Mouse (Mus musculus): Measurements from ENCODE around the gene 4933427I04Rik. TPM values are rescaled to one million over a fixed set of nuclear protein-coding genes. Genes with fewer than 3 reads are reported as not detected.
A peak's percentile ranks its signal among the peaks of the same experiment; 100 is the strongest.

4933427I04Rik gene
- not detected in 2 replicates for polyA plus RNA-seq (2016; fragmentation: Nextera tagmentation; extraction: Ambion mirVana)

DNA sequence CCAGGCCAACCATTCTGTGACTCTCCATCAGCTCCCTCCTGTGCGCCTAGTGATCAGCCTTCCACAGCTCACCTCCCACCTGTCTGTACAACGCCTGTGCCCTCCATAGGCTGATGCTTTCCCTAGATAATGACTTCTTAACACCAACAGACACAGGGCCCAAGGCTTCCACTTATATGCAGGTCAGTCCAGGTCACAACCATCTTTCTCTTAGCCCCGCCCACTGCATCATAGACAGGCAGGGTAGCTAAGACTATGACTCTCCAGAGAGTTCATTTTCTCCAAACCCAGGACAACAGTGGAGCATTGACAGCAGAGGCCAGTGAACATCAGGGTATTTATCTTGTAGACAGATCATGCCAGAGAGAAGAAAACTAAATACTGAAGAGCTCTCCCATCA, at the start of gene 4933427I04Rik:
Gene 4933427I04Rik, plus strand, starts transcription at position 301 of the 400 bp plus-strand sequence.
- no peak for ATAC-seq (ENCODE audit: low FRiP score, low read depth)
- Histone ChIP-seq H3K9ac (replicated peaks) (no peak within 1 kb of the TSS), H3K9me3 (no peaks in the 10 kb centered on the region), H3K36me3 (no peaks in the 10 kb centered on the region), H3K4me2 (replicated peaks) (no peak within 1 kb of the TSS), H3K4me3 (no peak within 1 kb of the TSS), H3K27me3 (no peaks in the 10 kb centered on the region), H3K27ac (replicated peaks) (no peak within 1 kb of the TSS), H3K4me1 (no peaks in the 10 kb centered on the region)
- WGBS: 88% methylated on average over 3 of the region's 3 CpGs

DNA sequence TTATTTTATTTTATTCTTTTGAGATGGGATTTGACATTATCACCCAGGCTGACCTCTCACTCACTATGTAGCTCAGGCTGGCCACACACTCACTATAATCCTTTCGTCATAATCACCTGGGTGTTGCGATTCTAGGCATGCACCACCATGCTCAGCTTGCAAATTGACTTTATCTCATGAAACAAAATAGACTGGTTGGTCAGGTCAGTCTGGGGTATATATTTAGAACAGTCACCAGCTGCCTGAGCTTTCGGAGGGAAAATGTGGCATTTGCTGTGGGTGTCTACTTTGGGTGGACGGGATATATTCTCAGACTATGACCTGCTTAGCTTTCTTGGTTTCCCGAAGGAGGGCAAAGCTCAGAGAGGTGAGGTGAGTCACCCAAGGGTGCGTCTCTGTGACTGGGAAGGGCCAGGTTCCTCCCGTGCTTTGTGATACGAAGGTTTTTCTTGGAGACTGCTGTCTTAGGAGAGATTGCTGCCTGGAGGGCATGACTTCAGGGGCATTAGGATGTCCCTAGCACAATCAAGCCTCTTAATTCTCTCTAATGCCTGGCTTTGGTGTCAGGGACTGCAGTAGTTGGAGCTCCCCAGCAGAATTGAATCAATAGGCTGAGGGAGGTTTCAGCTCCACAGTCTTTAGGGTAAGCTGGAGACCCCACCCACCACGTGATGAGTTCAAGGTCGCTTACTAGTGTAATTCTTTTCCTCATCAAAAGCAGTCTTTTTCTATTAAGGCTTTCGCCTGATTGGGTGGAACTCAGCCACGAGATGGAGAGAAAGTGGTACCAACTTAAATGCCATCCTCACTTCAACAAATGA, 48.8 kb upstream of the 4933427I04Rik start:
- H3K27me3 ChIP-seq: no peaks in the 10 kb centered on the region
- no peak overlapping the region for H3K4me2 ChIP-seq (replicated peaks)
- no peak overlapping the region for H3K27ac ChIP-seq (replicated peaks)
- H3K4me1 ChIP-seq: 0 out of 2 replicates have a peak, but pooled peaks cover 6% of the 10 kb centered on the region
- no peaks in the 10 kb centered on the region for H3K9me3 ChIP-seq
- no peak overlapping the region for H3K9ac ChIP-seq (replicated peaks)
- no peak overlapping the region for H3K4me3 ChIP-seq
- H3K36me3 ChIP-seq: no peaks in the 10 kb centered on the region
- no peak for ATAC-seq (ENCODE audit: low FRiP score, low read depth)
- WGBS: 87% methylated on average over 12 of the region's 12 CpGs

DNA sequence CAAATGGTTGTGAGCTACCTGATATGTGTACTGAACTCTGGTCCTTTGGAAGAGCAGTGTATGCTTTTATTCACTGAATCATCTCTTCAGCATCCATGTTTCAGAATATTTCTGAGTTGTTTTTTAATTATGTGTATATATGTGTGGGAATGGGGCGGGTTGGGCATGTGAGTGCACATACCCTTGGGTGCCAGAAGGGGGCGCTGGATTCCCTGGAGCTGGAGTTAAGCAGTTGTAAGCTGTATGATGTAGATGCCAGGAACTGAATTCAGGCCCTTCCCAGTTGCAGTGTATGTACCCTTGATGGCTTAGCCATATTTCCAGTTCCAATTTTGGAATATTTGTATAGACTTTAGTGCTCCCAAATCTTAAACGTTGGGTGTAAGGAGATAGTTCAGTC, 47.0 kb upstream of the 4933427I04Rik start:
- Histone ChIP-seq H3K27ac (replicated peaks) (no peak overlapping the region), H3K9me3 (no peaks in the 10 kb centered on the region), H3K4me2 (replicated peaks) (no peak overlapping the region), H3K27me3 (no peaks in the 10 kb centered on the region), H3K4me1 (0 out of 2 replicates have a peak, but pooled peaks cover 6% of the 10 kb centered on the region), H3K9ac (replicated peaks) (no peak overlapping the region), H3K4me3 (no peak overlapping the region), H3K36me3 (no peaks in the 10 kb centered on the region)
- no peak for ATAC-seq (ENCODE audit: low FRiP score, low read depth)
- whole genome bisulfite sequencing: 81% methylated on average over 3 of the region's 3 CpGs

DNA sequence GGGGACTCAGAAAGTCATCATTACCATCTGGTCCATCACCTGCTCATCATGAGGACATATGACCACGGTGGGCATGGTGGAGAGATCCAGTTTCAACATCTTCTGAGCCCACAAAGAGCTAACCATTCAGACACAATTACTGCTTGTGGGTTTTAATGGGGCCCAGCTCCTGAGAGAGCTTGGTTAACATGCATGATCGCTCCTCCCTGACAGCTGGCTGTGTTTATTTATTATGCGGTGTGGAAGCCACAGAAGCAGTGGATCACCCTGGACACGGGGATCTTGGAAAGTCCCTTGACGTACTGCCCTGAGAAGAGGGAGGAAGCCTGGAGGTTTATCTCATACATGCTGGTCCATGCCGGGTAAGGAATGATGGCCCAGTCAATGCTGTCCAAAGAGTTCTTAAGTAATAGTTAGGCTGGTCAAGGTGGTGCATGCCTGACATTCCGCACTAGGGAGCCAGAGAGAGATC, 45.4 kb upstream of the 4933427I04Rik start:
- H3K4me3 ChIP-seq: no peak overlapping the region
- 64% methylated on average over 7 of the region's 7 CpGs for WGBS
- H3K27ac ChIP-seq (replicated peaks): no peak overlapping the region
- H3K4me1 ChIP-seq: 0 out of 2 replicates have a peak, but pooled peaks cover 6% of the 10 kb centered on the region
- H3K36me3 ChIP-seq: no peaks in the 10 kb centered on the region
- ATAC-seq (ENCODE audit: low FRiP score, low read depth): no peak
- H3K4me2 ChIP-seq (replicated peaks): no peak overlapping the region
- H3K9me3 ChIP-seq: no peaks in the 10 kb centered on the region
- H3K27me3 ChIP-seq: no peaks in the 10 kb centered on the region
- no peak overlapping the region for H3K9ac ChIP-seq (replicated peaks)

DNA sequence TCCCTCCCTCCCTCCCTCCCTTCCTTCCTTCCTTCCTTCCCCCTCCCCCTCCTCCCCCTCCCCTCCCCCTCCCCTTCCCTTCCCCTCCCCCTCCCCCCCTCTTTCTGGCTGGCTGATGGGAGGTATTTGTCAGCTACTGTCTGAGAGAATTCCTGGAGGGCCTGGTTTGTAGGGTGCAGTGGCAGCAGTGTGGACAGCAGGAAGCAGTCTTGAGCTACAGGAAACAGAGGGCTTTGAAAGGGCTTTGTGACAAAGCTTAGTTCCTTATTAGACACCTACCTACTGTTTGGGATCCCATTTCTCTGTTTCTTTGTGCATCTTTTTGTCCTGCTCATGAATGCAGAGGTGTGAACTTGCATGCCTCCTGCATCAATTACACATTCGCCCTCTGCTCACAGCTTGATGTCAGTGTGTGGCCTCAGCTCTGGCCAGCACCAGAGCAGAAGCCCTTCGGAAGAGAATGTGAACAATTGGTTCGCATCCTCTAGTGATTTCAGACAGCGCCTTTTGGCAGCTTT, 40.3 kb upstream of the 4933427I04Rik start:
- H3K27ac ChIP-seq (replicated peaks): 0 out of 2 replicates have a peak overlapping the region, but pooled peaks have one; percentile 46
- ATAC-seq (ENCODE audit: low FRiP score, low read depth): no peak
- no peak overlapping the region for H3K9ac ChIP-seq (replicated peaks)
- H3K36me3 ChIP-seq: no peaks in the 10 kb centered on the region
- H3K4me3 ChIP-seq: no peak overlapping the region
- no peaks in the 10 kb centered on the region for H3K9me3 ChIP-seq
- no peak overlapping the region for H3K4me2 ChIP-seq (replicated peaks)
- 0 out of 2 replicates have a peak, but pooled peaks cover under 1% of the 10 kb centered on the region for H3K4me1 ChIP-seq
- 43% methylated on average over 4 of the region's 4 CpGs for WGBS
- H3K27me3 ChIP-seq: no peaks in the 10 kb centered on the region

DNA sequence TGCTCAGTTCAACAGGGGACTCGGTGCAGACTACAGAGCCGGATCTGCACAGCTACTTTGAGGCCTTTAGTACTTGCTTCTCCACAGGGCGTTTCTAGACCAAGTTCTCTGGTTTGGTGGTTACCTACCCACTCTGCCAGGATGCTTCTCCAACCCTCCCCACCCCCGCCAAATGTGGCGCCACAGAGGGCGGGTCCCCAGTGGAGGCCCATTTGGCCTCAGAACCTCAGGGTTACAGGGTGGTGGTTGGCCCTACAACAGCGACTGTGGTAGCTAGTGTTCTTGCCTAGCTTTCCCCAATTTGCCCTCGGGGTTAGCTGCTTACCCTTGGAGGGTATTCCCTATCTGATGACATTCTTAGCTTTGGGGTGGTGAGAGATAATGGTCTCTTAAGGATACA, 17.4 kb upstream of the 4933427I04Rik start:
- Histone ChIP-seq H3K9ac (replicated peaks) (no peak overlapping the region), H3K36me3 (no peaks in the 10 kb centered on the region), H3K9me3 (no peaks in the 10 kb centered on the region), H3K4me1 (no peaks in the 10 kb centered on the region), H3K27me3 (no peaks in the 10 kb centered on the region), H3K4me3 (no peak overlapping the region), H3K4me2 (replicated peaks) (no peak overlapping the region), H3K27ac (replicated peaks) (no peak overlapping the region)
- WGBS: 83% methylated on average over 8 of the region's 8 CpGs
- ATAC-seq (ENCODE audit: low FRiP score, low read depth): no peak

DNA sequence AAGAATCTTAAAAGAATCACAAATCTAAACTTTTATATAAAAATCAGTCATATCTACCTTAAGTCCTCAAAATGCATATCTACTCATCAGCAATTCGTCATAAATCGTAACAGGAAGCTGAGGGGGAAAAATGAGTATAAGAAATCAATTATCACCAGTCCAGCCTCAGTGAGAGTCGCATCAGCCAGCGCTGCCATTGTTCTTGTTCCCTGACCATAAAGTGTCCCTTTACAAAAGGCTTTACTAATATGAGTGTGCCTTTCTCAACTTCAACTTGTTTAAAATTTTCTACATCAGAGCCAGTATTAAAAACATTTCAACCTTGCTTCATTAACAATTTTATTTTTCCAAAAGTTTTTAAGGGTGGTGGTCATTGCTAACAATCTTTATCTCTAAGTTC, 2.6 kb upstream of the 4933427I04Rik start:
- Histone ChIP-seq H3K36me3 (no peaks in the 10 kb centered on the region), H3K27me3 (no peaks in the 10 kb centered on the region), H3K4me3 (no peak overlapping the region), H3K9me3 (no peaks in the 10 kb centered on the region), H3K9ac (replicated peaks) (no peak overlapping the region), H3K4me2 (replicated peaks) (no peak overlapping the region), H3K27ac (replicated peaks) (no peak overlapping the region), H3K4me1 (no peaks in the 10 kb centered on the region)
- ATAC-seq (ENCODE audit: low FRiP score, low read depth): no peak
- WGBS: 62% methylated on average over 4 of the region's 4 CpGs

DNA sequence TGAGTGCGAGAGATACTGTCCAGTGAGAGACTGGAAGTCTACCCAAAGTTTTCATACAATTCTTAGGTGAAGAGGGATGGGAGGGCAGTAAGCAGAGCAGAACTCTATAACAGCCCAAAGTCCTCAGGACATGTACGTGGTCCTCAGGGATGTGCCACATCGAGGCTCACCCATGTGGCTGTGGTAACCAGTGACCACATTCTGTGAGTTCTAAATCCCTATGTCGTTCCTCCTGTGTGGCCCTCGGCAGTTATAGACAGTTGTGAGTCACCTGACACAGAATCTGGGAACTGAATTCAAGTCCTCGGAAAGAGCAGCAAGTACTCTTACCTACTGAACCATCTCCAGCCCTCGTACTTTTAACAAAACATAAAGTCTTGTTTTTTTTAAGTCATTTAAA, 1.4 kb upstream of the 4933427I04Rik start:
- Histone ChIP-seq H3K9me3 (no peaks in the 10 kb centered on the region), H3K4me2 (replicated peaks) (no peak overlapping the region), H3K9ac (replicated peaks) (no peak overlapping the region), H3K36me3 (no peaks in the 10 kb centered on the region), H3K4me3 (no peak overlapping the region), H3K27ac (replicated peaks) (no peak overlapping the region), H3K4me1 (no peaks in the 10 kb centered on the region), H3K27me3 (no peaks in the 10 kb centered on the region)
- 86% methylated on average over 7 of the region's 7 CpGs for WGBS
- no peak for ATAC-seq (ENCODE audit: low FRiP score, low read depth)

DNA sequence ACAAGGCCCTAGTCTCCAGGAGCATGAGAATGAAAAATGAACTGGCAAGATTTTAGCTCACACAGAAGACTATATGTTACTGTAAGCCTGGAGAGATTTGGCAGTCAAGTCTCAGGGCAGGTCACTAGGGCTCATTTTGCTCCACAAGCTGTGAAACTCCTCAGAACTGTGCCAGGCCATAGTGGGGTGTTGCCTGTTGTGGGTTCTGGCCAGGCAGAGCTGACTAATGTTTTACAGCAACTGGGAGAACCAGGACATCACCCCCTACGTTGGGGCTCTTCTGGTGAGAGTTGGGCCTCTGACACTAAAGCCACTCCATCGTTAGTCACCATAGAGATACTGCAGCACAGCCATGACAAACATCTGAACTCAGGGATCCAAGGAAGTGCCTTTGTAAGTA, 324 bp downstream of the 4933427I04Rik start:
- Histone ChIP-seq H3K4me2 (replicated peaks) (no peak overlapping the region), H3K4me3 (no peak overlapping the region), H3K9ac (replicated peaks) (no peak overlapping the region), H3K27me3 (no peaks in the 10 kb centered on the region), H3K36me3 (no peaks in the 10 kb centered on the region), H3K27ac (replicated peaks) (no peak overlapping the region), H3K9me3 (no peaks in the 10 kb centered on the region), H3K4me1 (no peaks in the 10 kb centered on the region)
- ATAC-seq (ENCODE audit: low FRiP score, low read depth): no peak
- 61% methylated on average over 2 of the region's 2 CpGs for WGBS

DNA sequence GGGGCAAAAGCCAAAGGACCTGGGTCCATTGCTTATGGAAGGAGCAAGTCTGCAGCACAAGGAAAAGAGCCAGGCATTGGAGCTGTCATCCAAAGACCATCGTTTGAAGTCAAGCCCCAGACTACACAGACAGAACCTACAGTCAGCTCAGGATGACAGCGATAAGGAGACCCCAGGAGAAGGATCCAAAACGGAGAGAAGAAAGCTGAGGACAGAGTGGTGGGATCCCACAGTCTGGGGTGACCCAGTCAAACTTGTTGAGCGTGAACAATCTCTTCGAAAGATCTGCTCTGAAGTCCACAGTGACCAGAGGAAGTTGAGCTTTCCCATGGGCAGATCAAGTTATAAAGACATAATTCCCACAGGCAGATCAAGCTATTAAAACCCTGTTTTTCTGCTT, 1.1 kb downstream of the 4933427I04Rik start:
- Histone ChIP-seq H3K4me1 (no peaks in the 10 kb centered on the region), H3K36me3 (no peaks in the 10 kb centered on the region), H3K4me3 (no peak overlapping the region), H3K27me3 (no peaks in the 10 kb centered on the region), H3K9me3 (no peaks in the 10 kb centered on the region), H3K27ac (replicated peaks) (no peak overlapping the region), H3K9ac (replicated peaks) (no peak overlapping the region), H3K4me2 (replicated peaks) (no peak overlapping the region)
- 86% methylated on average over 5 of the region's 5 CpGs for WGBS
- ATAC-seq (ENCODE audit: low FRiP score, low read depth): no peak

DNA sequence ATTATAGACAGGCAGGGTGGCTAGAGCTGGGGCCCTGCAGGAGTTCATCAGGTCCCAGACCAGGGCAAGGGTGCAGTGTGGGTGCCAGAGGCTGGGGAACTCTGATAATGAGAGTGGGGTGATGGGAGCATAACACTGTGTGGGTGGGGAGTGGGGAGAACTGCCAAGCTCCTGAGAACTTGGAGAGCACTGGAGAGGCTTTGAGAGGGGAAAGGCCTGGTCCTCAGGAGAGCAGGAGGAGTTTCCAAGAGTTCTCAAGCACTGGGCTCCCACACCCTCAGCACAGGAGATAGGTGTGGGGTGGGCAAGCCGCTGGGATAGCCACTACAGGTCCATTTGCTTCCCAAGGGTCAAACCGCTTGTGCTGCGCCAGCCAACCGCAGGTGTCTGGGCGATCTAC, 34.2 kb downstream of the 4933427I04Rik start:
- no peak for ATAC-seq (ENCODE audit: low FRiP score, low read depth)
- WGBS: 89% methylated on average over 5 of the region's 5 CpGs

DNA sequence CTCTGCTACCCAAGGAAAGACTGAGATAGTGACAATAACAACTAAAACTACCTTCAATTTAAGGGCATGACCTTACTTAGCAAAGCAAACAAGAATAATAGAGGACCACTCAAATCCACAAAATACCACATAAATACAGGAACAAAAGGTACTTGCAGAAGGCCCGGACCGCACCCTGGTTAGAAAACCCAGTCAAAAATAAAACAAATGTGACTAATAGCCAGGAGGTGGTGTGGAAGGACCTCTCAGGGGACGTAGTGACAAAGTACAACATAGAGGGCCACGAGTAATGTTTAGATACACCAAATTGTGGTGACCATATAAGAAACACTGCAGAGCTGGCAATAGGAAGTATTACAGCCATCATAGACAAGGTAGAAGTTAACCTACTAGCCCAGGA, 34.8 kb downstream of the 4933427I04Rik start:
- WGBS: 88% methylated on average over 4 of the region's 4 CpGs
- Histone ChIP-seq H3K27me3 (no peaks in the 10 kb centered on the region), H3K9ac (replicated peaks) (no peak overlapping the region), H3K9me3 (no peaks in the 10 kb centered on the region), H3K4me3 (no peak overlapping the region), H3K36me3 (no peaks in the 10 kb centered on the region), H3K4me1 (no peaks in the 10 kb centered on the region), H3K4me2 (replicated peaks) (no peak overlapping the region), H3K27ac (replicated peaks) (no peak overlapping the region)
- ATAC-seq (ENCODE audit: low FRiP score, low read depth): no peak

More for the DNA sequence above, 34.2 kb downstream of the 4933427I04Rik start:
- H3K4me1 ChIP-seq: no peaks in the 10 kb centered on the region
- no peak overlapping the region for H3K9ac ChIP-seq (replicated peaks)
- H3K27me3 ChIP-seq: no peaks in the 10 kb centered on the region
- no peak overlapping the region for H3K4me2 ChIP-seq (replicated peaks)
- no peaks in the 10 kb centered on the region for H3K9me3 ChIP-seq
- H3K4me3 ChIP-seq: no peak overlapping the region
- H3K36me3 ChIP-seq: no peaks in the 10 kb centered on the region
- no peak overlapping the region for H3K27ac ChIP-seq (replicated peaks)

Measured in midbrain, embryonic 12.5 days (tissue).